17 mouse cellular contexts compared by ENCODE assay signal in the genomic region with DNA sequence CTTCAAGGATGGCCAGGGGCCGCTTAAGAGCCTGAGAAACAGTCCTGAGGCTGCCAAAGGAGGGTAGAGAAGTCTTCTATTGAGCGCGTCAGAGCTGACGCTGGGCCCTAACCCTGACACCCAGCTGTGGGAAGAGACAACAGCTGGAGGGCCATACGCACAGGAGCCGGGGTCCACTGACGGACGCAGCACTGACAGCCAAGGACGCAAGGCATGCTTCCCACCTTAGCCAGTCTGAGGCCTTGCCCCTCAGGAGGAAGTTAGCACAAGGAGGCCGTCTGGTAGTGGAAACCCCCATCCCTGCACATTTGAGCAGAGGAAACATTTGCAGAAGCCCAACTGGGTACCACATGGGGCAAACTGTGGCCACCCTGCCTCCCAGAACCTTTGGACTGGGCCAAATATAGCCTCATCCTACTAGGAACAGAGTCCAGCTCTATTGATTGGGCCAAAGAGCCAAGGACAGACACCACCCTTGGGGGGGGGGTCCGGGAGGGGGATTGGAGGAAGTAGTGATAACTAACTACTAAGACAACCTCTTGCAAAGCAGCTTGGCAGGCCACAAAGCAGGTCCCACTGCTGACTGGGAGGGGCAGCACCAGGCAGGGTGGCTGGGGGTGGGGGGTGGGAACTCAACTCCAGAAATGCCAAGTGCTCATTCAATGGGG. TPM values are rescaled to one million over a fixed set of nuclear protein-coding genes. Genes with fewer than 3 reads are reported as not detected.
A peak's percentile ranks its signal among the peaks of the same experiment; 100 is the strongest.
DNase-seq lines count a peak whose midpoint lies in the region; ATAC-seq and TF ChIP-seq lines count a peak whose summit lies in the region.
"Had no signal": no experiment of that assay in that cellular context is flagged by ENCODE, and none has a peak within 500 bp of the region (broad histone marks: within the 10 kb centered on the region; RNA-seq: fewer than 3 reads in every experiment).

No protein-coding gene starts in this region.

- no peak for TF ChIP-seq EP300 in stomach, postnatal 0 days (optimal IDR thresholded peaks at IDR 0.05)

- peak; percentile 89 for DNase-seq in heart, adult 11 months
- DNase-seq in heart, postnatal 25 days (ENCODE audit: low spot score), result no peak
- no peak for DNase-seq in limb, embryonic 14.5 days (ENCODE audit: low spot score)
- DNase-seq in limb, embryonic 10.5 days (ENCODE audit: low spot score), result no peak
- peak; percentile 93 for DNase-seq in liver, adult 2 months (ENCODE audit: extremely low read depth, low read depth, low spot score)
- no peak for DNase-seq in stomach, postnatal 0 days (ENCODE audit: low spot score)
- DNase-seq in left cerebral cortex, postnatal 36 days (ENCODE audit: low spot score in 2 of 2), result no peak
- DNase-seq: cerebellum, adult 11 months; gastrocnemius, postnatal 36 days; lung, adult 18-20 months; lung, postnatal 36 days; thymus, adult 18-20 months had no signal

- intact Hi-C loops in heart, postnatal 25 days (cut with DNase I), result no loop called here
- intact Hi-C loops in left cerebral cortex, postnatal 36 days (cut with DNase I), result no loop called here

- H3K79me2 ChIP-seq in liver, adult 2 months (ENCODE audit: control insufficient read depth, insufficient read depth, low read length), result peaks cover 27% of the 10 kb centered on the region; the same call in 1 of the 2 replicates

- TF ChIP-seq POLR2A in limb, embryonic 14.5 days (IDR thresholded peaks at IDR 0.05; ENCODE audit: borderline replicate concordance, extremely low read depth, insufficient read depth, insufficient read length), result no peak
- TF ChIP-seq POLR2A in liver, adult 2 months (IDR thresholded peaks at IDR 0.05; ENCODE audit: extremely low read depth, insufficient read depth, low read length), result no peak

- H3K9me3 ChIP-seq in limb, embryonic 14.5 days (ENCODE audit: control insufficient read depth, low read length), result no peaks in the 10 kb centered on the region
- H3K9me3 ChIP-seq in limb, embryonic 10.5 days (replicated peaks), result no peaks in the 10 kb centered on the region
- H3K9me3 ChIP-seq in stomach, postnatal 0 days (ENCODE audit: control insufficient read depth, low read length), result no peaks in the 10 kb centered on the region
- H3K9me3 ChIP-seq: embryonic facial prominence, embryonic 13.5 days; forebrain, embryonic 10.5 days; hindbrain, embryonic 15.5 days; midbrain, embryonic 13.5 days had no signal

- no peak for ATAC-seq in limb, embryonic 14.5 days (ENCODE audit: low FRiP score, low read depth)
- no peak for ATAC-seq in stomach, postnatal 0 days (ENCODE audit: low FRiP score, low TSS enrichment)
- ATAC-seq: midbrain, embryonic 13.5 days; Patski had no signal

- H3K27me3 ChIP-seq in limb, embryonic 14.5 days (ENCODE audit: control insufficient read depth, insufficient read depth, low read length), result no peaks in the 10 kb centered on the region
- no peaks in the 10 kb centered on the region for H3K27me3 ChIP-seq in limb, embryonic 10.5 days (ENCODE audit: low read depth, poor library complexity, severe bottlenecking)
- no peaks in the 10 kb centered on the region for H3K27me3 ChIP-seq in liver, adult 2 months (ENCODE audit: control insufficient read depth, insufficient read depth, low read length)
- H3K27me3 ChIP-seq in stomach, postnatal 0 days (ENCODE audit: control insufficient read depth, insufficient read depth, low read length), result no peaks in the 10 kb centered on the region
- H3K27me3 ChIP-seq: embryonic facial prominence, embryonic 13.5 days; hindbrain, embryonic 15.5 days; midbrain, embryonic 13.5 days; Patski had no signal

- no peak for TF ChIP-seq CTCF in liver, adult 2 months (IDR thresholded peaks at IDR 0.05; ENCODE audit: low read depth, low read length)
- TF ChIP-seq CTCF in stomach, postnatal 0 days (IDR thresholded peaks at IDR 0.05; ENCODE audit: low read depth), result no peak

- no peak overlapping the region for H3K4me2 ChIP-seq in limb, embryonic 14.5 days (replicated peaks; ENCODE audit: low read depth, low read length, severe bottlenecking)
- no peak overlapping the region for H3K4me2 ChIP-seq in stomach, postnatal 0 days (replicated peaks; ENCODE audit: low read depth)
- H3K4me2 ChIP-seq: embryonic facial prominence, embryonic 13.5 days; hindbrain, embryonic 15.5 days; midbrain, embryonic 13.5 days had no signal

- 88% methylated on average over 11 of the region's 11 CpGs for WGBS in limb, embryonic 14.5 days
- 86% methylated on average over 11 of the region's 11 CpGs for WGBS in limb, embryonic 10.5 days
- WGBS in liver, adult 2 months, result 30% methylated on average over 11 of the region's 11 CpGs
- 86% methylated on average over 11 of the region's 11 CpGs for WGBS in stomach, postnatal 0 days

- H3K4me3 ChIP-seq in limb, embryonic 14.5 days (replicated peaks; ENCODE audit: low read length), result no peak overlapping the region
- no peak overlapping the region for H3K4me3 ChIP-seq in limb, embryonic 10.5 days
- H3K4me3 ChIP-seq in liver, adult 2 months (ENCODE audit: insufficient read depth, low read depth, low read length), result peak overlapping the region; percentile 37; the same call in 1 of the 2 replicates
- H3K4me3 ChIP-seq in stomach, postnatal 0 days (ENCODE audit: low read depth, low read length), result no peak overlapping the region
- H3K4me3 ChIP-seq: embryonic facial prominence, embryonic 13.5 days; forebrain, embryonic 10.5 days; hindbrain, embryonic 15.5 days; midbrain, embryonic 13.5 days had no signal

- no peak overlapping the region for H3K27ac ChIP-seq in limb, embryonic 14.5 days (replicated peaks; ENCODE audit: low read depth, low read length)
- H3K27ac ChIP-seq in limb, embryonic 10.5 days, result no peak overlapping the region
- H3K27ac ChIP-seq in liver, adult 2 months (replicated peaks; ENCODE audit: insufficient read depth, low read depth, low read length), result peak overlapping the region; percentile 84
- H3K27ac ChIP-seq in stomach, postnatal 0 days (replicated peaks), result no peak overlapping the region
- H3K27ac ChIP-seq: hindbrain, embryonic 15.5 days; midbrain, embryonic 13.5 days had no signal

- H3K9ac ChIP-seq in limb, embryonic 14.5 days (ENCODE audit: low read depth, low read length, severe bottlenecking), result 0 out of 2 replicates have a peak overlapping the region, but pooled peaks have one; percentile 16
- H3K9ac ChIP-seq in liver, adult 2 months (ENCODE audit: low read depth, low read length), result peak overlapping the region; percentile 59
- peak overlapping the region; percentile 18; the same call in 1 of the 2 replicates for H3K9ac ChIP-seq in stomach, postnatal 0 days (ENCODE audit: low read length)
- H3K9ac ChIP-seq: embryonic facial prominence, embryonic 13.5 days; hindbrain, embryonic 15.5 days; midbrain, embryonic 13.5 days had no signal

- H3K36me3 ChIP-seq in limb, embryonic 14.5 days (ENCODE audit: control insufficient read depth, insufficient read depth, low read length), result peaks cover 45% of the 10 kb centered on the region
- H3K36me3 ChIP-seq in limb, embryonic 10.5 days, result peaks cover 64% of the 10 kb centered on the region
- peaks cover 26% of the 10 kb centered on the region for H3K36me3 ChIP-seq in liver, adult 2 months (ENCODE audit: control insufficient read depth, insufficient read depth, low read length)
- peaks cover 18% of the 10 kb centered on the region for H3K36me3 ChIP-seq in stomach, postnatal 0 days (ENCODE audit: control insufficient read depth, insufficient read depth, low read length)

- no peaks in the 10 kb centered on the region for H3K4me1 ChIP-seq in limb, embryonic 14.5 days (ENCODE audit: control insufficient read depth, insufficient read depth, low read length)
- H3K4me1 ChIP-seq in limb, embryonic 10.5 days, result 0 out of 2 replicates have a peak, but pooled peaks cover 4% of the 10 kb centered on the region
- peaks cover 49% of the 10 kb centered on the region for H3K4me1 ChIP-seq in liver, adult 2 months (ENCODE audit: control insufficient read depth, insufficient read depth, low read length)
- H3K4me1 ChIP-seq in stomach, postnatal 0 days (replicated peaks; ENCODE audit: control insufficient read depth, insufficient read depth), result peaks cover 6% of the 10 kb centered on the region; the same call in 1 of the 2 replicates
- H3K4me1 ChIP-seq: hindbrain, embryonic 15.5 days; midbrain, embryonic 13.5 days had no signal

RNA-seq across cellular contexts. Expression of a gene that starts 9.4 kb away (rescaled TPM):
- 10 to 100 TPM; 80.4 to 85.5 TPM for total RNA-seq in heart, postnatal 25 days (2021)
- 73.3 and 79.9 TPM in 2 replicates for polyA plus RNA-seq in limb, embryonic 14.5 days (2012; rRNA removed)
- polyA plus RNA-seq in limb, embryonic 14.5 days (2014; fragmentation: Nextera tagmentation; extraction: Ambion mirVana), result 135 and 136 TPM in 2 replicates
- 163 and 174 TPM in 2 replicates for polyA plus RNA-seq in limb, embryonic 10.5 days (2016; fragmentation: Nextera tagmentation; extraction: Ambion mirVana)
- total RNA-seq in liver, adult 2 months (2014; rRNA removed), result 155 TPM in 2 replicates
- polyA plus RNA-seq in liver, adult 2 months (2012; rRNA removed), result 424 and 500 TPM in 2 replicates
- polyA plus RNA-seq in stomach, postnatal 0 days (2015; fragmentation: Nextera tagmentation; extraction: Ambion mirVana), result 117 and 145 TPM in 2 replicates
- total RNA-seq in left cerebral cortex, postnatal 36 days (2021), result 10 to 100 TPM; 59.1 to 62.8 TPM

RNA-seq across cellular contexts. Expression of a gene that starts 13.8 kb away (rescaled TPM):
- 10 to 100 TPM; 27.3 to 29.8 TPM for total RNA-seq in heart, postnatal 25 days (2021)
- polyA plus RNA-seq in limb, embryonic 14.5 days (2012; rRNA removed), result 88.2 and 94.3 TPM in 2 replicates
- polyA plus RNA-seq in limb, embryonic 14.5 days (2014; fragmentation: Nextera tagmentation; extraction: Ambion mirVana), result 150 and 154 TPM in 2 replicates
- 183 and 193 TPM in 2 replicates for polyA plus RNA-seq in limb, embryonic 10.5 days (2016; fragmentation: Nextera tagmentation; extraction: Ambion mirVana)
- total RNA-seq in liver, adult 2 months (2014; rRNA removed), result 21.6 and 24.8 TPM in 2 replicates
- 25.5 and 34.6 TPM in 2 replicates for polyA plus RNA-seq in liver, adult 2 months (2012; rRNA removed)
- 56.3 and 58.7 TPM in 2 replicates for polyA plus RNA-seq in stomach, postnatal 0 days (2015; fragmentation: Nextera tagmentation; extraction: Ambion mirVana)
- total RNA-seq in left cerebral cortex, postnatal 36 days (2021), result 10 to 100 TPM; 84.5 to 87.4 TPM

RNA-seq across cellular contexts. Expression of a gene that starts 40.4 kb away (rescaled TPM):
- total RNA-seq in heart, postnatal 25 days (2021), result 10 to 100 TPM; 40.3 to 41.9 TPM
- polyA plus RNA-seq in limb, embryonic 14.5 days (2012; rRNA removed), result 82.1 and 92.1 TPM in 2 replicates
- polyA plus RNA-seq in limb, embryonic 14.5 days (2014; fragmentation: Nextera tagmentation; extraction: Ambion mirVana), result 60.9 and 61.7 TPM in 2 replicates
- 66.9 and 76.5 TPM in 2 replicates for polyA plus RNA-seq in limb, embryonic 10.5 days (2016; fragmentation: Nextera tagmentation; extraction: Ambion mirVana)
- 9.1 and 19.3 TPM in 2 replicates for total RNA-seq in liver, adult 2 months (2014; rRNA removed)
- 44.1 and 44.7 TPM in 2 replicates for polyA plus RNA-seq in liver, adult 2 months (2012; rRNA removed)
- 39.9 and 44.8 TPM in 2 replicates for polyA plus RNA-seq in stomach, postnatal 0 days (2015; fragmentation: Nextera tagmentation; extraction: Ambion mirVana)
- 100 to 1,000 TPM; 148 to 158 TPM for total RNA-seq in left cerebral cortex, postnatal 36 days (2021)

Comparison
In these comparisons a context has a peak if more than half of its experiments do, and no peak if none do; other contexts are left out.
1. DNase-seq: peak in heart, adult 11 months (single experiment) and liver, adult 2 months (single experiment); none in heart, postnatal 25 days (single experiment), limb, embryonic 14.5 days (single experiment), limb, embryonic 10.5 days (single experiment), stomach, postnatal 0 days (single experiment) and left cerebral cortex, postnatal 36 days (0 of 2).
2. Peak in every context shown above with its lines, with median percentiles within 50 percentile points of each other: H3K9ac ChIP-seq.